Mouse (Mus musculus): ENCODE results near the gene Cd5. TPM values are rescaled to one million over a fixed set of nuclear protein-coding genes. Genes with fewer than 3 reads are reported as not detected.

Gene Cd5
- total RNA-seq, 4 experiments from 2014 or later = 0.12 to 0.27 TPM; not detected in 2

Other genes with a start within 250 kb of the Cd5 start
- 10 to 100 TPM; 46.9 to 89.6 (median 65.8) TPM for gene Cpsf7, start 213.7 kb downstream of the Cd5 start, total RNA-seq (2022)
- 10 to 100 TPM; 57.2 to 75.2 (median 66.6) TPM for gene Sdhaf2, start 212.9 kb downstream of the Cd5 start, total RNA-seq (2022)
- 10 to 100 TPM; 20.9 to 28.1 (median 23.5) TPM for gene Tmem216, start 182.8 kb downstream of the Cd5 start, total RNA-seq (2022)
- 10 to 100 TPM; 20.4 to 25.9 (median 22.7) TPM for gene Cyb561a3, start 161.8 kb downstream of the Cd5 start, total RNA-seq (2022)
- 10 to 100 TPM in 2 of 4 experiments, 1 to 10 TPM in 2; 9.3 to 16.1 (median 12.2) TPM for gene Tmem138, start 161.6 kb downstream of the Cd5 start, total RNA-seq (2022)
- 100 to 1,000 TPM; 281 to 297 (median 289) TPM for gene Ddb1, start 133.7 kb downstream of the Cd5 start, total RNA-seq (2022)
- 10 to 100 TPM; 20.6 to 22.2 (median 21.3) TPM for gene Tkfc, start 133.3 kb downstream of the Cd5 start, total RNA-seq (2022)
- 1 to 10 TPM in 1 of 4 experiments, under 1 TPM in 2, not detected in 1; 0.06 to 1.7 (median 0.59) TPM for gene Vwce, start 104.8 kb downstream of the Cd5 start, total RNA-seq (2022)
- not detected for gene Pga5, start 60.9 kb downstream of the Cd5 start, total RNA-seq (2022)
- 10 to 100 TPM; 24.3 to 40.8 (median 25.3) TPM for gene Vps37c, start 50.3 kb downstream of the Cd5 start, total RNA-seq (2022)
- gene Cd6, start 91.1 kb upstream of the Cd5 start, total RNA-seq (2022) = under 1 TPM in 2 of 4 experiments, not detected in 2; 0.18 to 0.30 TPM
- gene Slc15a3, start 100.7 kb upstream of the Cd5 start, total RNA-seq (2022) = 1 to 10 TPM; 3.7 to 8.4 (median 5.1) TPM
- 10 to 100 TPM; 39.0 to 47.6 (median 39.9) TPM for gene Tmem132a, start 130.9 kb upstream of the Cd5 start, total RNA-seq (2022)
- gene Tmem109, start 143.0 kb upstream of the Cd5 start, total RNA-seq (2022) = 100 to 1,000 TPM; 132 to 209 (median 153) TPM
- 100 to 1,000 TPM; 202 to 232 (median 221) TPM for gene Prpf19, start 156.2 kb upstream of the Cd5 start, total RNA-seq (2022)
- gene Zp1, start 181.6 kb upstream of the Cd5 start, total RNA-seq (2022) = not detected
- under 1 TPM in 3 of 4 experiments, not detected in 1; 0.09 to 0.27 (median 0.24) TPM for gene Ptgdr2, start 198.2 kb upstream of the Cd5 start, total RNA-seq (2022)
- 10 to 100 TPM; 13.6 to 20.2 (median 17.0) TPM for gene Ccdc86, start 210.3 kb upstream of the Cd5 start, total RNA-seq (2022)
- gene Ms4a10, start 235.7 kb upstream of the Cd5 start, total RNA-seq (2022) = 10 to 100 TPM in 2 of 4 experiments, 1 to 10 TPM in 1, not detected in 1; 1.1 to 60.0 (median 24.4) TPM